In genomic region chr2:30600291-30600690, GRCm38 (mm10) we compare ENCODE assay signal across 10 mouse cellular contexts. TPM values are rescaled to one million over a fixed set of nuclear protein-coding genes. Genes with fewer than 3 reads are reported as not detected.
DNase-seq lines count a peak whose midpoint lies in the region; ATAC-seq lines count a peak whose summit lies in the region.
"Had no signal": no experiment of that assay in that cellular context is flagged by ENCODE, and none has a peak within 500 bp of the region (broad histone marks: within the 10 kb centered on the region; RNA-seq: fewer than 3 reads in every experiment).

No protein-coding gene starts in this region.

- H3K4me2 ChIP-seq in forebrain, embryonic 11.5 days (ENCODE audit: low read depth, low read length, severe bottlenecking): no peak overlapping the region
- no peak overlapping the region for H3K4me2 ChIP-seq in forebrain, embryonic 16.5 days (ENCODE audit: low read length)
- H3K4me2 ChIP-seq in midbrain, embryonic 13.5 days (replicated peaks): no peak overlapping the region

- H3K9ac ChIP-seq in forebrain, embryonic 11.5 days (ENCODE audit: low read length): peak overlapping the region; percentile 17; the same call in 1 of the 2 replicates
- no peak overlapping the region for H3K9ac ChIP-seq in forebrain, embryonic 16.5 days (replicated peaks; ENCODE audit: low read depth, low read length)
- H3K9ac ChIP-seq in midbrain, embryonic 13.5 days (replicated peaks): no peak overlapping the region

- 0 out of 2 replicates have a peak overlapping the region, but pooled peaks have one; percentile 15 for H3K27ac ChIP-seq in forebrain, embryonic 11.5 days (ENCODE audit: low read depth, low read length)
- no peak overlapping the region; the same call in 1 of the 2 replicates for H3K27ac ChIP-seq in forebrain, embryonic 16.5 days (ENCODE audit: low read length)
- 0 out of 2 replicates have a peak overlapping the region, but pooled peaks have one; percentile 8 for H3K27ac ChIP-seq in midbrain, embryonic 13.5 days

- peaks cover 24% of the 10 kb centered on the region for H3K4me1 ChIP-seq in forebrain, embryonic 11.5 days (replicated peaks; ENCODE audit: control insufficient read depth, insufficient read depth, low read length)
- H3K4me1 ChIP-seq in forebrain, embryonic 16.5 days (replicated peaks; ENCODE audit: control insufficient read depth, insufficient read depth, low read length): peaks cover 30% of the 10 kb centered on the region
- H3K4me1 ChIP-seq in midbrain, embryonic 13.5 days (replicated peaks): peaks cover 55% of the 10 kb centered on the region

- no peaks in the 10 kb centered on the region for H3K27me3 ChIP-seq in forebrain, embryonic 11.5 days (ENCODE audit: control insufficient read depth, insufficient read depth, low read length)
- no peaks in the 10 kb centered on the region for H3K27me3 ChIP-seq in forebrain, embryonic 16.5 days (replicated peaks; ENCODE audit: control insufficient read depth, insufficient read depth, low read length)
- H3K27me3 ChIP-seq in midbrain, embryonic 13.5 days: no peaks in the 10 kb centered on the region
- H3K27me3 ChIP-seq: CH12.LX had no signal

- no peak for DNase-seq in forebrain, embryonic 11.5 days (ENCODE audit: low spot score)
- DNase-seq in embryo, embryonic 10.5 days (ENCODE audit: low spot score): peak; percentile 48
- DNase-seq in heart, postnatal 10 days: peak; percentile 64 to 70
- DNase-seq in kidney, postnatal 25 days: peak; percentile 76 to 86
- DNase-seq in spleen, postnatal 36 days (ENCODE audit: low spot score in 2 of 2): no peak

- ATAC-seq in forebrain, embryonic 11.5 days (replicated peaks; ENCODE audit: low FRiP score): no peak
- ATAC-seq in forebrain, embryonic 16.5 days: no peak
- ATAC-seq in midbrain, embryonic 13.5 days: no peak
- no peak for ATAC-seq in CD4-positive, CD25-positive, alpha-beta regulatory T cell, adult 4 months

- H3K9me3 ChIP-seq in forebrain, embryonic 11.5 days (ENCODE audit: control insufficient read depth, low read length): no peaks in the 10 kb centered on the region
- H3K9me3 ChIP-seq in forebrain, embryonic 16.5 days (ENCODE audit: control insufficient read depth, low read length): no peaks in the 10 kb centered on the region
- H3K9me3 ChIP-seq in midbrain, embryonic 13.5 days: no peaks in the 10 kb centered on the region

- intact Hi-C loops in heart, postnatal 10 days (cut with DNase I): loop anchor here (2.0 to 5.0 kb wide), 3 partner anchors 59 to 163 kb away; no protein-coding TSS in a partner anchor

- no peak overlapping the region for H3K4me3 ChIP-seq in forebrain, embryonic 11.5 days (ENCODE audit: low read depth, low read length)
- H3K4me3 ChIP-seq in forebrain, embryonic 16.5 days (replicated peaks; ENCODE audit: low read length): no peak overlapping the region
- H3K4me3 ChIP-seq in midbrain, embryonic 13.5 days (replicated peaks): no peak overlapping the region
- H3K4me3 ChIP-seq: erythroblast, embryonic 14.5 days had no signal

- H3K36me3 ChIP-seq in forebrain, embryonic 11.5 days (ENCODE audit: control insufficient read depth, insufficient read depth, low read length): no peaks in the 10 kb centered on the region
- no peaks in the 10 kb centered on the region for H3K36me3 ChIP-seq in forebrain, embryonic 16.5 days (ENCODE audit: control insufficient read depth, insufficient read depth)
- no peaks in the 10 kb centered on the region for H3K36me3 ChIP-seq in midbrain, embryonic 13.5 days

- WGBS in forebrain, embryonic 11.5 days: 20% methylated on average over 9 of the region's 9 CpGs
- 26% methylated on average over 9 of the region's 9 CpGs for WGBS in forebrain, embryonic 16.5 days
- WGBS in midbrain, embryonic 13.5 days: 20% methylated on average over 9 of the region's 9 CpGs

RNA-seq across cellular contexts. Expression of gene Cstad, which starts 5.5 kb away (rescaled TPM):
- 0.57 and 0.71 TPM in 2 replicates for polyA plus RNA-seq in forebrain, embryonic 11.5 days (2014; fragmentation: Nextera tagmentation; extraction: Ambion mirVana)
- polyA plus RNA-seq in forebrain, embryonic 16.5 days (2015; fragmentation: Nextera tagmentation; extraction: Ambion mirVana): 0.89 and 0.93 TPM in 2 replicates
- total RNA-seq in heart, postnatal 10 days (2021): 1 to 10 TPM; 1.9 to 3.1 TPM
- polyA plus RNA-seq in midbrain, embryonic 13.5 days (2015; fragmentation: Nextera tagmentation; extraction: Ambion mirVana): 0.27 and 0.43 TPM in 2 replicates
- 1 to 10 TPM; 2.0 to 5.4 TPM for polyA plus RNA-seq in CD4-positive, CD25-positive, alpha-beta regulatory T cell, adult 4 months (2017; shearing (Covaris generic))
- polyA plus RNA-seq: erythroblast, embryonic 14.5 days had no signal

Comparison
In these comparisons a context has a peak if more than half of its experiments do, and no peak if none do; other contexts are left out.
1. DNase-seq: peak in embryo, embryonic 10.5 days (single experiment), heart, postnatal 10 days (2 of 2) and kidney, postnatal 25 days (2 of 2); none in forebrain, embryonic 11.5 days (single experiment) and spleen, postnatal 36 days (0 of 2).